ENCODE assay signal across 12 mouse cellular contexts in the genomic region with DNA sequence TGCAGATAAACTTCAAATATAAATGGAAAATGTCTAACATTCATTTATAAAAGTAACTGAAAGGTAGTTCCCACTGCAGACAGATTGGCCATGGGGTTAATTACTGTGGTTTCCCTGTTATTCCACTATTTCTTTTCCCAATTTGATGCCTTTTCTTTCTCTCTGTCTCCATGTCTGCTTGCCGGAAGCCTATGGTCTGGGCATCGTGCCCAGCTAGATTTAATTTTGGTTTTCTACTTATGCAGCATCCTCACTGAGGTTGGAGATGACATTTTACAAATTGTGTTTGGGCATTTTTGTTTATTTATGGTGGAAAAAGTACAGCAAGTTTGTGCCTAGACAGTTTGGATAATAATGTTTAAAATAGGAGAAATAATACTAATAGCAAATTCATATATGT.
A peak's percentile ranks its signal among the peaks of the same experiment; 100 is the strongest.
DNase-seq lines count a peak whose midpoint lies in the region; ATAC-seq and TF ChIP-seq lines count a peak whose summit lies in the region.
"Had no signal": no experiment of that assay in that cellular context is flagged by ENCODE, and none has a peak within 500 bp of the region (broad histone marks: within the 10 kb centered on the region; RNA-seq: fewer than 3 reads in every experiment).

No protein-coding gene starts in this region.

- TF ChIP-seq EP300 in liver, postnatal 0 days (IDR thresholded peaks at IDR 0.05; ENCODE audit: low read depth) = no peak

- H3K4me3 ChIP-seq in forebrain, embryonic 16.5 days (replicated peaks; ENCODE audit: low read length) = no peak overlapping the region
- no peak overlapping the region for H3K4me3 ChIP-seq in forebrain, embryonic 10.5 days
- H3K4me3 ChIP-seq in liver, embryonic 11.5 days (ENCODE audit: low read depth, low read length) = no peak overlapping the region
- H3K4me3 ChIP-seq in liver, postnatal 0 days (ENCODE audit: low read depth, low read length) = no peak overlapping the region
- H3K4me3 ChIP-seq: heart, embryonic 10.5 days; hindbrain, embryonic 12.5 days had no signal

- no peaks in the 10 kb centered on the region for H3K4me1 ChIP-seq in forebrain, embryonic 16.5 days (replicated peaks; ENCODE audit: control insufficient read depth, insufficient read depth, low read length)
- H3K4me1 ChIP-seq in forebrain, embryonic 10.5 days = no peaks in the 10 kb centered on the region
- H3K4me1 ChIP-seq in liver, embryonic 11.5 days (replicated peaks; ENCODE audit: control insufficient read depth, insufficient read depth, low read length) = no peaks in the 10 kb centered on the region
- H3K4me1 ChIP-seq in liver, postnatal 0 days (ENCODE audit: insufficient read depth) = no peaks in the 10 kb centered on the region
- H3K4me1 ChIP-seq: heart, embryonic 10.5 days; hindbrain, embryonic 12.5 days had no signal

- H3K27me3 ChIP-seq in forebrain, embryonic 16.5 days (replicated peaks; ENCODE audit: control insufficient read depth, insufficient read depth, low read length) = no peaks in the 10 kb centered on the region
- H3K27me3 ChIP-seq in forebrain, embryonic 10.5 days (ENCODE audit: poor library complexity, severe bottlenecking) = no peaks in the 10 kb centered on the region
- H3K27me3 ChIP-seq in liver, embryonic 11.5 days (replicated peaks; ENCODE audit: control insufficient read depth, insufficient read depth, low read length) = no peaks in the 10 kb centered on the region
- no peaks in the 10 kb centered on the region for H3K27me3 ChIP-seq in liver, postnatal 0 days (ENCODE audit: insufficient read depth, low read length)
- H3K27me3 ChIP-seq: hindbrain, embryonic 12.5 days had no signal

- WGBS in forebrain, embryonic 16.5 days = 34% methylated on average over 2 of the region's 2 CpGs
- WGBS in forebrain, embryonic 10.5 days = 91% methylated on average over 2 of the region's 2 CpGs
- 84% methylated on average over 2 of the region's 2 CpGs for WGBS in liver, embryonic 11.5 days
- WGBS in liver, postnatal 0 days (ENCODE audit: insufficient replicate concordance) = 82% methylated on average over 2 of the region's 2 CpGs

- no peak overlapping the region for H3K27ac ChIP-seq in forebrain, embryonic 16.5 days (ENCODE audit: low read length)
- H3K27ac ChIP-seq in forebrain, embryonic 10.5 days = no peak overlapping the region
- no peak overlapping the region for H3K27ac ChIP-seq in liver, embryonic 11.5 days (ENCODE audit: low read depth, low read length)
- no peak overlapping the region for H3K27ac ChIP-seq in liver, postnatal 0 days (ENCODE audit: low read depth)
- H3K27ac ChIP-seq: heart, embryonic 10.5 days; hindbrain, embryonic 12.5 days had no signal

- no peak for DNase-seq in forebrain, embryonic 10.5 days (ENCODE audit: extremely low spot score, low spot score)
- peak; percentile 18 for DNase-seq in layer of hippocampus, adult 9-10 months (ENCODE audit: low spot score)
- peak; percentile 83 for DNase-seq in right cerebral cortex, adult 18-20 months
- no peak for DNase-seq in liver, embryonic 11.5 days (ENCODE audit: low spot score)
- no peak for DNase-seq in adrenal gland, adult 8-10 months
- DNase-seq in liver, postnatal 0 days = no peak
- DNase-seq: lung, postnatal 4 days; thymus, postnatal 14 days had no signal

- peak; percentile 69 for ATAC-seq in forebrain, embryonic 16.5 days
- peak; percentile 85 for ATAC-seq in frontal cortex, adult (ENCODE audit: low TSS enrichment)
- ATAC-seq in liver, embryonic 11.5 days (replicated peaks; ENCODE audit: low FRiP score) = no peak
- no peak for ATAC-seq in liver, postnatal 0 days

- no peaks in the 10 kb centered on the region for H3K36me3 ChIP-seq in forebrain, embryonic 16.5 days (ENCODE audit: control insufficient read depth, insufficient read depth)
- no peaks in the 10 kb centered on the region for H3K36me3 ChIP-seq in forebrain, embryonic 10.5 days (replicated peaks)
- no peaks in the 10 kb centered on the region for H3K36me3 ChIP-seq in liver, embryonic 11.5 days (ENCODE audit: control insufficient read depth, insufficient read depth, low read length)
- no peaks in the 10 kb centered on the region for H3K36me3 ChIP-seq in liver, postnatal 0 days (replicated peaks; ENCODE audit: insufficient read depth, low read length)
- H3K36me3 ChIP-seq: heart, embryonic 10.5 days; hindbrain, embryonic 12.5 days had no signal

- no peak for TF ChIP-seq CTCF in liver, postnatal 0 days (IDR thresholded peaks at IDR 0.05; ENCODE audit: low read depth)

- no peaks in the 10 kb centered on the region for H3K9me3 ChIP-seq in forebrain, embryonic 16.5 days (ENCODE audit: control insufficient read depth, low read length)
- H3K9me3 ChIP-seq in forebrain, embryonic 10.5 days = no peaks in the 10 kb centered on the region
- H3K9me3 ChIP-seq in liver, embryonic 11.5 days (ENCODE audit: control insufficient read depth, low read length) = no peaks in the 10 kb centered on the region
- H3K9me3 ChIP-seq in liver, postnatal 0 days (ENCODE audit: low read length) = no peaks in the 10 kb centered on the region
- H3K9me3 ChIP-seq: heart, embryonic 10.5 days; hindbrain, embryonic 12.5 days had no signal

- no peak overlapping the region for H3K9ac ChIP-seq in forebrain, embryonic 16.5 days (replicated peaks; ENCODE audit: low read depth, low read length)
- H3K9ac ChIP-seq in liver, embryonic 11.5 days (ENCODE audit: low read depth, low read length) = no peak overlapping the region
- H3K9ac ChIP-seq in liver, postnatal 0 days (replicated peaks) = no peak overlapping the region
- H3K9ac ChIP-seq: hindbrain, embryonic 12.5 days had no signal

- no peak overlapping the region for H3K4me2 ChIP-seq in forebrain, embryonic 16.5 days (ENCODE audit: low read length)
- H3K4me2 ChIP-seq in liver, embryonic 11.5 days = no peak overlapping the region
- H3K4me2 ChIP-seq in liver, postnatal 0 days (ENCODE audit: low read depth, low read length) = no peak overlapping the region
- H3K4me2 ChIP-seq: hindbrain, embryonic 12.5 days had no signal

Comparison
In these comparisons a context has a peak if more than half of its experiments do, and no peak if none do; other contexts are left out.
1. ATAC-seq: peak in forebrain, embryonic 16.5 days (single experiment) and frontal cortex, adult (single experiment); none in liver, embryonic 11.5 days (single experiment) and liver, postnatal 0 days (single experiment).
2. DNase-seq: peak in layer of hippocampus, adult 9-10 months (single experiment) and right cerebral cortex, adult 18-20 months (single experiment); none in forebrain, embryonic 10.5 days (single experiment), liver, embryonic 11.5 days (single experiment), adrenal gland, adult 8-10 months (single experiment) and liver, postnatal 0 days (single experiment).